Mouse (Mus musculus): ENCODE data around the gene Efnb3.

Efnb3 gene

GRCm38 (mm10) chr11:69559851-69560765 lies at the start of gene Efnb3:
TSS of gene Efnb3 (minus strand) at chr11:69560205.
- DNase-seq (ENCODE audit: low spot score in 2 of 2) = no peak

GRCm38 (mm10) chr11:69609416-69609815 lies 49.4 kb upstream of the Efnb3 start:
- DNase-seq (ENCODE audit: low spot score in 2 of 2) = no peak

- DNase-seq (ENCODE audit: low spot score in 2 of 2) = no peak
Observed at GRCm38 (mm10) chr11:69608525-69608924, 48.5 kb upstream of the Efnb3 start.

GRCm38 (mm10) chr11:69606832-69607231 lies 46.8 kb upstream of the Efnb3 start:
- no peak for DNase-seq (ENCODE audit: low spot score in 2 of 2)

- DNase-seq (ENCODE audit: low spot score in 2 of 2) = no peak
Observed at GRCm38 (mm10) chr11:69606491-69606795, 46.4 kb upstream of the Efnb3 start.

- DNase-seq (ENCODE audit: low spot score in 2 of 2) = peak; percentile 72 to 73
Observed at GRCm38 (mm10) chr11:69605726-69606490, 45.9 kb upstream of the Efnb3 start, which contains the start of gene Atp1b2. TSS of gene Atp1b2 (minus strand) at chr11:69605942.

GRCm38 (mm10) chr11:69604795-69605664 lies 45.0 kb upstream of the Efnb3 start:
- no peak for DNase-seq (ENCODE audit: low spot score in 2 of 2)

GRCm38 (mm10) chr11:69604347-69604746 lies 44.3 kb upstream of the Efnb3 start:
- DNase-seq (ENCODE audit: low spot score in 2 of 2) = no peak

- no peak for DNase-seq (ENCODE audit: low spot score in 2 of 2)
Observed at GRCm38 (mm10) chr11:69603516-69603915, 43.5 kb upstream of the Efnb3 start.

GRCm38 (mm10) chr11:69601768-69602167 lies 41.8 kb upstream of the Efnb3 start:
- no peak for DNase-seq (ENCODE audit: low spot score in 2 of 2)

GRCm38 (mm10) chr11:69600098-69600497 lies 40.1 kb upstream of the Efnb3 start:
- DNase-seq (ENCODE audit: low spot score in 2 of 2) = peak; percentile 73 to 74

GRCm38 (mm10) chr11:69599436-69599835 lies 39.4 kb upstream of the Efnb3 start:
- DNase-seq (ENCODE audit: low spot score in 2 of 2) = no peak

GRCm38 (mm10) chr11:69594853-69595252 lies 34.8 kb upstream of the Efnb3 start:
- DNase-seq (ENCODE audit: low spot score in 2 of 2) = no peak

GRCm38 (mm10) chr11:69592799-69593198 lies 32.8 kb upstream of the Efnb3 start:
- DNase-seq (ENCODE audit: low spot score in 2 of 2) = no peak

GRCm38 (mm10) chr11:69591899-69592637 lies 32.1 kb upstream of the Efnb3 start:
- DNase-seq (ENCODE audit: low spot score in 2 of 2) = no peak

- DNase-seq (ENCODE audit: low spot score in 2 of 2) = no peak
Observed at GRCm38 (mm10) chr11:69591424-69591823, 31.4 kb upstream of the Efnb3 start.

GRCm38 (mm10) chr11:69590622-69591021 lies 30.6 kb upstream of the Efnb3 start:
- no peak for DNase-seq (ENCODE audit: low spot score in 2 of 2)

GRCm38 (mm10) chr11:69589207-69589834 lies 29.3 kb upstream of the Efnb3 start:
- no peak for DNase-seq (ENCODE audit: low spot score in 2 of 2)

GRCm38 (mm10) chr11:69585718-69586325 lies 25.8 kb upstream of the Efnb3 start:
- no peak for DNase-seq (ENCODE audit: low spot score in 2 of 2)

GRCm38 (mm10) chr11:69584937-69585336 lies 24.9 kb upstream of the Efnb3 start:
- no peak for DNase-seq (ENCODE audit: low spot score in 2 of 2)

Measured in urinary bladder, postnatal 4 days (tissue).